Comparison of ENCODE assay signal across 11 mouse cellular contexts in the genomic region with DNA sequence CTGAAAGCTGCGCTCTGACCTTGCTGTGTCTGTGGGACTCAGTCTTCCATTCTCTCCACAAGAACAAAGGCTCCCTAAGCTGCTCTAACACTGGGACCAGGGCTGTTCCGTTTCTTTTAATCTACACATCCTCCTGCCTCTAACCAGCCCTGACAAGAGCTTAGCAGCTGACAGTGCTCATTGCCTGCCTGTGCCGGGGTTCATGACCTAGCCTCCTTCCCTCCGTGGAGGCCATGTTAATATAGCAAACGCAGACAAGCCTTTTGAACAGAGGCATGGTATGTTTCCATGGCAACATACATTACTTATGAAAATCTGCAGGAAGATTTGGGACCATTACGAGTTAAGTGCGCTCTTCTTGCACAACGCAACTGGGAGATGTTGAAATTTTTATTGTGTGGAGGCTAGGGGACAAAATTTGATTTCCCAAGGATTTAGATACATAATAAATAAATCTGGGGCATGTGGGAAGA. TPM values are rescaled to one million over a fixed set of nuclear protein-coding genes. Genes with fewer than 3 reads are reported as not detected.
DNase-seq lines count a peak whose midpoint lies in the region; ATAC-seq and TF ChIP-seq lines count a peak whose summit lies in the region.
"Had no signal": no experiment of that assay in that cellular context is flagged by ENCODE, and none has a peak within 500 bp of the region (broad histone marks: within the 10 kb centered on the region; RNA-seq: fewer than 3 reads in every experiment).

No protein-coding gene starts in this region.

- TF ChIP-seq POLR2A in brain, embryonic 14.5 days (IDR thresholded peaks at IDR 0.05; ENCODE audit: borderline replicate concordance, extremely low read depth, insufficient read depth, insufficient read length, poor library complexity, severe bottlenecking) = no peak

- H3K36me3 ChIP-seq in embryonic facial prominence, embryonic 10.5 days (replicated peaks) = peaks cover 7% of the 10 kb centered on the region; the same call in 1 of the 2 replicates
- H3K36me3 ChIP-seq in hindbrain, embryonic 14.5 days (replicated peaks; ENCODE audit: control insufficient read depth, insufficient read depth) = peaks cover 22% of the 10 kb centered on the region
- peaks cover 28% of the 10 kb centered on the region for H3K36me3 ChIP-seq in midbrain, embryonic 14.5 days (ENCODE audit: control insufficient read depth, insufficient read depth, low read length)

- no peaks in the 10 kb centered on the region for H3K9me3 ChIP-seq in embryonic facial prominence, embryonic 10.5 days
- no peaks in the 10 kb centered on the region for H3K9me3 ChIP-seq in hindbrain, embryonic 14.5 days (ENCODE audit: control insufficient read depth, low read length)
- no peaks in the 10 kb centered on the region for H3K9me3 ChIP-seq in midbrain, embryonic 14.5 days (ENCODE audit: control insufficient read depth, low read length)
- H3K9me3 ChIP-seq: megakaryocyte, embryonic 14.5 days had no signal

- peak; percentile 93 for DNase-seq in brain, embryonic 14.5 days (ENCODE audit: low read depth)
- peak; percentile 57 for DNase-seq in embryonic facial prominence, embryonic 10.5 days (ENCODE audit: low spot score)
- peak; percentile 61 for DNase-seq in hindbrain, embryonic 14.5 days (ENCODE audit: low spot score)
- DNase-seq in midbrain, embryonic 14.5 days = peak; percentile 84
- no peak for DNase-seq in thymus, postnatal 0 days (ENCODE audit: low spot score)
- DNase-seq in layer of hippocampus, adult 11-12 months (ENCODE audit: low spot score) = no peak
- DNase-seq: heart, postnatal 14 days; right cerebral cortex, postnatal 25 days; thymus, adult 18-20 months had no signal

- WGBS in embryonic facial prominence, embryonic 10.5 days = 42% methylated on average over 8 of the region's 8 CpGs
- 12% methylated on average over 8 of the region's 8 CpGs for WGBS in hindbrain, embryonic 14.5 days
- WGBS in midbrain, embryonic 14.5 days = 3% methylated on average over 8 of the region's 8 CpGs

- H3K4me3 ChIP-seq in embryonic facial prominence, embryonic 10.5 days = no peak overlapping the region
- H3K4me3 ChIP-seq in hindbrain, embryonic 14.5 days (replicated peaks; ENCODE audit: low read length) = no peak overlapping the region
- H3K4me3 ChIP-seq in midbrain, embryonic 14.5 days (replicated peaks; ENCODE audit: low read depth, low read length) = no peak overlapping the region
- H3K4me3 ChIP-seq: megakaryocyte, embryonic 14.5 days had no signal

- no peak for TF ChIP-seq CTCF in brain, embryonic 14.5 days (IDR thresholded peaks at IDR 0.05; ENCODE audit: borderline replicate concordance, extremely low read depth, insufficient read depth, insufficient read length)

- peak overlapping the region; percentile 32 for H3K9ac ChIP-seq in hindbrain, embryonic 14.5 days
- peak overlapping the region; percentile 18 for H3K9ac ChIP-seq in midbrain, embryonic 14.5 days (replicated peaks; ENCODE audit: low read length)

- peak overlapping the region; percentile 70 for H3K27ac ChIP-seq in embryonic facial prominence, embryonic 10.5 days (replicated peaks)
- H3K27ac ChIP-seq in hindbrain, embryonic 14.5 days = peak overlapping the region; percentile 93
- peak overlapping the region; percentile 86 for H3K27ac ChIP-seq in midbrain, embryonic 14.5 days (replicated peaks; ENCODE audit: low read depth, low read length)

- ATAC-seq in hindbrain, embryonic 14.5 days (ENCODE audit: low FRiP score) = peak; percentile 65
- peak; percentile 79 for ATAC-seq in midbrain, embryonic 14.5 days (ENCODE audit: low FRiP score, low TSS enrichment)
- no peak for ATAC-seq in inflammation-experienced regulatory T-cells, adult 6 months

- H3K4me2 ChIP-seq in hindbrain, embryonic 14.5 days (replicated peaks) = peak overlapping the region; percentile 20
- H3K4me2 ChIP-seq in midbrain, embryonic 14.5 days (ENCODE audit: low read length) = peak overlapping the region; percentile 17

- H3K27me3 ChIP-seq in embryonic facial prominence, embryonic 10.5 days (replicated peaks; ENCODE audit: low read depth, poor library complexity, severe bottlenecking) = peaks cover 16% of the 10 kb centered on the region
- no peaks in the 10 kb centered on the region for H3K27me3 ChIP-seq in hindbrain, embryonic 14.5 days (ENCODE audit: control insufficient read depth, insufficient read depth, low read length)
- no peaks in the 10 kb centered on the region for H3K27me3 ChIP-seq in midbrain, embryonic 14.5 days (ENCODE audit: control insufficient read depth, insufficient read depth, low read length)

- H3K4me1 ChIP-seq in embryonic facial prominence, embryonic 10.5 days = peaks cover 51% of the 10 kb centered on the region
- peaks cover 45% of the 10 kb centered on the region for H3K4me1 ChIP-seq in hindbrain, embryonic 14.5 days (replicated peaks; ENCODE audit: control insufficient read depth, insufficient read depth, low read length)
- H3K4me1 ChIP-seq in midbrain, embryonic 14.5 days (ENCODE audit: control insufficient read depth, insufficient read depth, low read length) = peaks cover 48% of the 10 kb centered on the region

RNA-seq across cellular contexts. Expression of gene Serpinh1, which starts 40.3 kb away (rescaled TPM):
- 187 and 283 TPM in 2 replicates for polyA plus RNA-seq in brain, embryonic 14.5 days (2012; rRNA removed)
- 1,061 and 1,072 TPM in 2 replicates for polyA plus RNA-seq in embryonic facial prominence, embryonic 10.5 days (2016; fragmentation: Nextera tagmentation; extraction: Ambion mirVana)
- polyA plus RNA-seq in hindbrain, embryonic 14.5 days (2014; fragmentation: Nextera tagmentation; extraction: Ambion mirVana) = 122 and 128 TPM in 2 replicates
- 61.6 and 89.0 TPM in 2 replicates for polyA plus RNA-seq in midbrain, embryonic 14.5 days (2014; fragmentation: Nextera tagmentation; extraction: Ambion mirVana)
- 73.2 and 96.8 TPM in 2 replicates for polyA plus RNA-seq in thymus, postnatal 0 days (2015; fragmentation: Nextera tagmentation; extraction: Ambion mirVana)
- polyA plus RNA-seq in inflammation-experienced regulatory T-cells, adult 6 months (2017; shearing (Covaris generic)) = not detected

RNA-seq across cellular contexts. Expression of gene Map6, which starts 45.5 kb away (rescaled TPM):
- 122 and 188 TPM in 2 replicates for polyA plus RNA-seq in brain, embryonic 14.5 days (2012; rRNA removed)
- 10.2 and 13.4 TPM in 2 replicates for polyA plus RNA-seq in embryonic facial prominence, embryonic 10.5 days (2016; fragmentation: Nextera tagmentation; extraction: Ambion mirVana)
- polyA plus RNA-seq in hindbrain, embryonic 14.5 days (2014; fragmentation: Nextera tagmentation; extraction: Ambion mirVana) = 122 and 135 TPM in 2 replicates
- polyA plus RNA-seq in midbrain, embryonic 14.5 days (2014; fragmentation: Nextera tagmentation; extraction: Ambion mirVana) = 94.4 and 102 TPM in 2 replicates
- 0.35 and 0.84 TPM in 2 replicates for polyA plus RNA-seq in thymus, postnatal 0 days (2015; fragmentation: Nextera tagmentation; extraction: Ambion mirVana)
- polyA plus RNA-seq in inflammation-experienced regulatory T-cells, adult 6 months (2017; shearing (Covaris generic)) = 1 to 10 TPM; 3.1 to 5.6 (median 3.2) TPM

Comparison
In these comparisons a context has a peak if more than half of its experiments do, and no peak if none do; other contexts are left out.
1. DNase-seq: peak in brain, embryonic 14.5 days (single experiment), embryonic facial prominence, embryonic 10.5 days (single experiment), hindbrain, embryonic 14.5 days (single experiment) and midbrain, embryonic 14.5 days (single experiment); none in thymus, postnatal 0 days (single experiment) and layer of hippocampus, adult 11-12 months (single experiment).
2. RNA of gene Serpinh1, which starts 40.3 kb away (polyA plus RNA-seq): 1,061 to 1,072 TPM in embryonic facial prominence, embryonic 10.5 days, 187 to 283 TPM in brain, embryonic 14.5 days, 122 to 128 TPM in hindbrain, embryonic 14.5 days, 61.6 to 89.0 TPM in midbrain, embryonic 14.5 days and 73.2 to 96.8 TPM in thymus, postnatal 0 days; not detected in inflammation-experienced regulatory T-cells, adult 6 months; every median in the first group is over 10 times any median in the second.
3. Peak in every context shown above with its lines, with median percentiles within 50 percentile points of each other: H3K27ac ChIP-seq.